ENCODE assay signal across 22 mouse cellular contexts in the genomic region with DNA sequence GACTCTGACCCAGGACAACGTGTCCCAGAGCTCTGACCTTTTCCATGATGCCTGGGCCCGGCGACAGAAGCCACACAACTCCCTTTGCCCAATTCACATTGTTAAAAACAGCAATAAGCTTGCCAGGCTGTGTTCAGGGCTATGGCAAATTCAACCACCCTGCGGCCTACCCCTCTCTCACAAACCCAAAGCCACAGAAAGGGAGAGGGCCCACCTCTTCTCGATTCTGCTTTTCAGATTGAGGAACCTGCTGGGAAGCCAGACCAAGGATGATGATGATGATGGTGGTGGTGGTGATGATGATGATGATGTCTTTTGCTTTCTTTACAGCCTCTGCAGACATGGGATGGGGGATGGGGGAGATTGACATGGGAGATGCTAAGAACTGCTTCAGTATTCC.
"Had no signal": no experiment of that assay in that cellular context is flagged by ENCODE, and none has a peak within 500 bp of the region (broad histone marks: within the 10 kb centered on the region; RNA-seq: fewer than 3 reads in every experiment).

No protein-coding gene starts in this region.

- H3K4me1 ChIP-seq: lung, embryonic 15.5 days had no signal

- H3K27me3 ChIP-seq: lung, embryonic 15.5 days; midbrain, embryonic 13.5 days; midbrain, embryonic 15.5 days; neural tube, embryonic 13.5 days; neural tube, embryonic 15.5 days had no signal

- DNase-seq: liver, postnatal 0 days; lung, adult 2 months; lung, postnatal 14 days; lung, postnatal 36 days; retina, postnatal 1 day; right cerebral cortex, adult 18-20 months; right cerebral cortex, postnatal 25 days; right cerebral cortex, postnatal 4 days; spleen, adult 18-20 months; thymus, adult 18-20 months; thymus, postnatal 14 days; thymus, postnatal 36 days had no signal

- H3K9me3 ChIP-seq: lung, embryonic 15.5 days; megakaryocyte, embryonic 14.5 days; midbrain, embryonic 13.5 days; midbrain, embryonic 15.5 days; neural tube, embryonic 13.5 days; neural tube, embryonic 15.5 days had no signal

- H3K36me3 ChIP-seq: lung, embryonic 15.5 days; midbrain, embryonic 13.5 days; midbrain, embryonic 15.5 days; neural tube, embryonic 13.5 days; neural tube, embryonic 15.5 days had no signal

- H3K4me3 ChIP-seq: lung, embryonic 15.5 days; megakaryocyte, embryonic 14.5 days; midbrain, embryonic 13.5 days; midbrain, embryonic 15.5 days; myocyte; neural tube, embryonic 13.5 days; neural tube, embryonic 15.5 days had no signal

- H3K27ac ChIP-seq: lung, embryonic 15.5 days; macrophage; midbrain, embryonic 13.5 days; midbrain, embryonic 15.5 days; neural tube, embryonic 13.5 days; neural tube, embryonic 15.5 days had no signal

- H3K4me2 ChIP-seq: lung, embryonic 15.5 days; midbrain, embryonic 11.5 days; midbrain, embryonic 13.5 days; midbrain, embryonic 15.5 days; neural tube, embryonic 13.5 days; neural tube, embryonic 15.5 days had no signal

- ATAC-seq: liver, postnatal 0 days; lung, postnatal 0 days; midbrain, embryonic 13.5 days; midbrain, embryonic 15.5 days had no signal

- H3K9ac ChIP-seq: liver, postnatal 0 days; lung, embryonic 15.5 days; midbrain, embryonic 13.5 days; midbrain, embryonic 15.5 days; neural tube, embryonic 13.5 days; neural tube, embryonic 15.5 days had no signal
